Mouse (Mus musculus): ENCODE data around the gene Rgs10. TPM values are rescaled to one million over a fixed set of nuclear protein-coding genes. Genes with fewer than 3 reads are reported as not detected.
"Not testable (repeated sequence)": the region's sequence is repeated elsewhere in the genome, so short reads cannot be mapped to it uniquely, and the experiment has no call there.

The Rgs10 gene
- polyA plus RNA-seq, 1 experiment: 8.5 TPM

- Histone ChIP-seq H3K27me3 (ENCODE audit: control insufficient read depth, insufficient read depth, insufficient read length) (no peaks in the 10 kb centered on the region), H3K4me3 (no peak overlapping the region), H3ac (ENCODE audit: control insufficient read depth, insufficient read length) (no peak overlapping the region), H3K4me2 (ENCODE audit: low read depth) (no peak overlapping the region), H3K79me2 (ENCODE audit: control insufficient read depth, insufficient read depth) (no peaks in the 10 kb centered on the region), H3K36me3 (ENCODE audit: control insufficient read depth, insufficient read depth) (no peaks in the 10 kb centered on the region)
- no peak for TF ChIP-seq MYOG (IDR thresholded peaks at IDR 0.05; ENCODE audit: control insufficient read depth in 1 of 3, insufficient read depth in 1 of 3, insufficient read length in 2 of 3, low read depth in 2 of 3)
- no peak for TF ChIP-seq E2F4 (IDR thresholded peaks at IDR 0.05; ENCODE audit: insufficient read depth)
- no peak for TF ChIP-seq CEBPB (IDR thresholded peaks at IDR 0.05; ENCODE audit: insufficient read depth, poor library complexity, severe bottlenecking)
- TF ChIP-seq SRF (IDR thresholded peaks at IDR 0.05; ENCODE audit: control insufficient read depth, insufficient read length, low read depth): no peak
- no peak for TF ChIP-seq USF1 (IDR thresholded peaks at IDR 0.05; ENCODE audit: low read depth)
- no peak for TF ChIP-seq TCF12 (IDR thresholded peaks at IDR 0.05; ENCODE audit: insufficient read depth, poor library complexity, severe bottlenecking)
- TF ChIP-seq TCF3 (IDR thresholded peaks at IDR 0.05; ENCODE audit: insufficient read length, low read depth): no peak
- TF ChIP-seq POLR2A (IDR thresholded peaks at IDR 0.05; ENCODE audit: insufficient read length, low read depth): no peak
- TF ChIP-seq REST (IDR thresholded peaks at IDR 0.05; ENCODE audit: insufficient read depth, insufficient read length): no peak
- no peak for TF ChIP-seq MYOD1 (IDR thresholded peaks at IDR 0.05; ENCODE audit: control insufficient read depth in 1 of 3, insufficient read length in 2 of 3, low read depth in 2 of 3)
- no peak for TF ChIP-seq MAX (IDR thresholded peaks at IDR 0.05; ENCODE audit: low read depth)
- no peak for TF ChIP-seq POLR2AphosphoS2 (IDR thresholded peaks at IDR 0.05; ENCODE audit: insufficient read length, low read depth)
Observed at GRCm38 (mm10) chr7:128344488-128344887, 74.1 kb downstream of the Rgs10 start.

DNA sequence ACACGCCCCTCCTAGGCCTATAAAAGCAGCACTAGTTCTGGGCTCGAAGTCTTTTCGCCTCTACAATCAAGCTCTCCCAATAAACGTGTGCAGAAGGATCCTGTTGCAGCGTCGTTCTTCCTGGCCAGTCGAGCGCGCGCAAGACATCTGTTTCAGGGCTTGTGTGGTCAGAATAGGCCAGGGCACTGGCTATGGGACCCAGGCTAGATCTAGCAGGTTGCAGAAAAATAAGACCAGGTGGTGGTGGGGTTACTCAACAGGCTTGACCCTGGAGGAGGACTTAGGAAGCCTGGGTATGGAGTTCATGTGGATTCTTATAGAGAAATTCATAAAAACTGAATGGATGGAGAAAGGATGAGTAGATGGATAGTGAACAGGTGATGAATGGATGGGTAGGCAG lies 75.9 kb downstream of the Rgs10 start:
- H3ac ChIP-seq (ENCODE audit: control insufficient read depth, insufficient read length); H3K79me2 ChIP-seq (ENCODE audit: control insufficient read depth, insufficient read depth); H3K4me2 ChIP-seq (ENCODE audit: low read depth); H3K36me3 ChIP-seq (ENCODE audit: control insufficient read depth, insufficient read depth); H3K27me3 ChIP-seq (ENCODE audit: control insufficient read depth, insufficient read depth, insufficient read length); H3K4me3 ChIP-seq: not testable (repeated sequence)

DNA sequence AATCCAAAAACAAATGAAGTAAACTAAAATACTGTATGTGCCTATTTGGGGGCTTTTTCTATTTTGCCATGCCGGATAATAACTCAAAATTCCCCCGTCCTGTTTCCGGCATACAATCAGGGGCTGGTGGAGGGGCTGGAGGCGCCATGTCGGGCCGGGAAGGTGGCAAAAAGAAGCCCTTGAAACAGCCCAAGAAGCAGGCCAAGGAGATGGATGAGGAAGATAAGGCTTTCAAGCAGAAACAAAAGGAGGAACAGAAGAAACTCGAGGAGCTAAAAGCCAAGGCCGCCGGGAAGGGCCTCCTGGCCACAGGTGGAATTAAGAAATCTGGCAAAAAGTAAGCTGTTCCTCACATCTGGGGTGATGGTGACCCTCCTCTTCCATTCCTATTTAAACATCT lies 78.2 kb downstream of the Rgs10 start:
- H3K79me2 ChIP-seq (ENCODE audit: control insufficient read depth, insufficient read depth); H3K27me3 ChIP-seq (ENCODE audit: control insufficient read depth, insufficient read depth, insufficient read length); H3ac ChIP-seq (ENCODE audit: control insufficient read depth, insufficient read length); H3K4me3 ChIP-seq; H3K4me2 ChIP-seq (ENCODE audit: low read depth); H3K36me3 ChIP-seq (ENCODE audit: control insufficient read depth, insufficient read depth): not testable (repeated sequence)

DNA sequence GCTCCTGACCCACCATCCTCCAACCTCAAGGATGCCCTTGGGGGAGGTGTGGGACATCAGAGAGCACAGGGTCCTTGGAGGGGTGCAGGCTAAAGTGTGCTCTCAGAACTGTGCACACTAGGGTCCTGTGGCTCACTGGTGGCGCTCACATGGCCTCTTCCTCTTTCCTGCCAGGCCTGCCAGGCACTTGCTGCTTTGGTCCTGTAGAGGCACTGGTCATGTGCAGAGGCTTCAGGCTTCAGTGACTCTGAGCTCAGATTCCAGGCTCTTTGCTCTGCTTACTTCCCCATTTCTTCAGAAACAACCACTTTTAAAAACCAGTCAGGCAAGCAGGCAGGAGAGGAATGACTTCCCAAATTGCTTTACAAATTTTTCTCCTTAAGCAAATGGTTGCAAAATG lies 85.7 kb downstream of the Rgs10 start:
- Histone ChIP-seq H3K79me2 (ENCODE audit: control insufficient read depth, insufficient read depth) (no peaks in the 10 kb centered on the region), H3ac (ENCODE audit: control insufficient read depth, insufficient read length) (no peak overlapping the region), H3K4me3 (no peak overlapping the region), H3K27me3 (ENCODE audit: control insufficient read depth, insufficient read depth, insufficient read length) (no peaks in the 10 kb centered on the region), H3K4me2 (ENCODE audit: low read depth) (no peak overlapping the region), H3K36me3 (ENCODE audit: control insufficient read depth, insufficient read depth) (no peaks in the 10 kb centered on the region)
- TF ChIP-seq MAX (IDR thresholded peaks at IDR 0.05; ENCODE audit: low read depth) (no peak), E2F4 (IDR thresholded peaks at IDR 0.05; ENCODE audit: insufficient read depth) (no peak), MYOG (IDR thresholded peaks at IDR 0.05; ENCODE audit: control insufficient read depth in 1 of 3, insufficient read depth in 1 of 3, insufficient read length in 2 of 3, low read depth in 2 of 3) (no peak), POLR2AphosphoS2 (IDR thresholded peaks at IDR 0.05; ENCODE audit: insufficient read length, low read depth) (no peak), SRF (IDR thresholded peaks at IDR 0.05; ENCODE audit: control insufficient read depth, insufficient read length, low read depth) (no peak), TCF12 (IDR thresholded peaks at IDR 0.05; ENCODE audit: insufficient read depth, poor library complexity, severe bottlenecking) (no peak), TCF3 (IDR thresholded peaks at IDR 0.05; ENCODE audit: insufficient read length, low read depth) (no peak), REST (IDR thresholded peaks at IDR 0.05; ENCODE audit: insufficient read depth, insufficient read length) (no peak), POLR2A (IDR thresholded peaks at IDR 0.05; ENCODE audit: insufficient read length, low read depth) (no peak), USF1 (IDR thresholded peaks at IDR 0.05; ENCODE audit: low read depth) (no peak), CEBPB (IDR thresholded peaks at IDR 0.05; ENCODE audit: insufficient read depth, poor library complexity, severe bottlenecking) (no peak), MYOD1 (IDR thresholded peaks at IDR 0.05; ENCODE audit: control insufficient read depth in 1 of 3, insufficient read length in 2 of 3, low read depth in 2 of 3) (no peak)

- TF ChIP-seq POLR2AphosphoS2 (IDR thresholded peaks at IDR 0.05; ENCODE audit: insufficient read length, low read depth): no peak
- TF ChIP-seq CEBPB (IDR thresholded peaks at IDR 0.05; ENCODE audit: insufficient read depth, poor library complexity, severe bottlenecking): no peak
- Histone ChIP-seq H3K4me2 (ENCODE audit: low read depth) (no peak overlapping the region), H3K36me3 (ENCODE audit: control insufficient read depth, insufficient read depth) (no peaks in the 10 kb centered on the region), H3K79me2 (ENCODE audit: control insufficient read depth, insufficient read depth) (no peaks in the 10 kb centered on the region), H3ac (ENCODE audit: control insufficient read depth, insufficient read length) (no peak overlapping the region), H3K4me3 (no peak overlapping the region), H3K27me3 (ENCODE audit: control insufficient read depth, insufficient read depth, insufficient read length) (no peaks in the 10 kb centered on the region)
Observed at GRCm38 (mm10) chr7:128330981-128331380, 87.6 kb downstream of the Rgs10 start.

DNA sequence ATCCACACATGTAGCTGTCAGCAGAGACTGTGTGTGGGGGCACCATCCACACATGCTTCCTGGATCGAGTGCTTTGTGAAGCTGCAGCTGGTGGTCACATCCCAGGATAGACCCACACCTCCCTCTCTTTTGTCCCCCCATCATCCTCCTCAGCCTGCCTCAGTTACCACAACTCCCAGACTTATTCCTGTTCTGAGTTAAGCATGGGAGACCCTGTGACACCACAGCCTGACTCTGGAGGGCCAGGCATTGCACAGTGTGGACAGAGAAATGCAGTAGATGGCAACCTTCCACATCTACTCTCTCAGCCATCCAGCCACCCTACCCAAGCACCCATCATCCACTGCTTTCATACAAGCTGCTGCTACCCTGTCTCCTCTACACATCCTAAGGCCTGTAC lies 93.6 kb downstream of the Rgs10 start:
- no peaks in the 10 kb centered on the region for H3K36me3 ChIP-seq (ENCODE audit: control insufficient read depth, insufficient read depth)
- H3ac ChIP-seq (ENCODE audit: control insufficient read depth, insufficient read length): no peak overlapping the region
- TF ChIP-seq POLR2A (IDR thresholded peaks at IDR 0.05; ENCODE audit: insufficient read length, low read depth): no peak
- H3K4me3 ChIP-seq: no peak overlapping the region
- no peaks in the 10 kb centered on the region for H3K79me2 ChIP-seq (ENCODE audit: control insufficient read depth, insufficient read depth)
- no peak overlapping the region for H3K4me2 ChIP-seq (ENCODE audit: low read depth)
- no peaks in the 10 kb centered on the region for H3K27me3 ChIP-seq (ENCODE audit: control insufficient read depth, insufficient read depth, insufficient read length)

Other genes with a start within 250 kb of the Rgs10 start
- gene Cox6a2, start 212.4 kb downstream of the Rgs10 start, polyA plus RNA-seq (2012; fragmentation: generic; extraction: Trizol): 1,017 TPM
- 16.7 TPM for gene Armc5, start 181.4 kb downstream of the Rgs10 start, polyA plus RNA-seq (2012; fragmentation: generic; extraction: Trizol)
- gene 9130023H24Rik, start 180.7 kb downstream of the Rgs10 start, polyA plus RNA-seq (2012; fragmentation: generic; extraction: Trizol): 3.3 TPM
- 58.1 TPM for gene Tgfb1i1, start 171.9 kb downstream of the Rgs10 start, polyA plus RNA-seq (2012; fragmentation: generic; extraction: Trizol)
- not detected for gene Slc5a2, start 153.1 kb downstream of the Rgs10 start, polyA plus RNA-seq (2012; fragmentation: generic; extraction: Trizol)
- gene BC017158, start 120.6 kb downstream of the Rgs10 start, polyA plus RNA-seq (2012; fragmentation: generic; extraction: Trizol): 10.9 TPM
- 31.4 TPM for gene Tial1, start 43.0 kb upstream of the Rgs10 start, polyA plus RNA-seq (2012; fragmentation: generic; extraction: Trizol)
- 68.3 TPM for gene Bag3, start 104.9 kb upstream of the Rgs10 start, polyA plus RNA-seq (2012; fragmentation: generic; extraction: Trizol)
- gene Inpp5f, start 192.6 kb upstream of the Rgs10 start, polyA plus RNA-seq (2012; fragmentation: generic; extraction: Trizol): 3.6 TPM

All from myocyte (in vitro differentiated cells).